Mouse (Mus musculus) right cerebral cortex, adult 18-20 months (tissue): ENCODE measurements at regions not wholly inside any gene's neighbourhood (a gene's known extent, or its start where the extent isn't known, plus 50 kb on each side); places are given as distances from the start of the nearest gene placed in this dataset.
"Not testable (repeated sequence)": the region's sequence is repeated elsewhere in the genome, so short reads cannot be mapped to it uniquely, and the experiment has no call there.

Experiments
- DNase-seq: peaks from one replicate; pipeline ENCODE4 v3.0.0; 2022; ENCODE audit warnings: mixed read lengths

GRCm38 (mm10) chr17:13590240-13590837 lies 170.0 kb upstream of the Afdn start:
- not testable (repeated sequence) for DNase-seq
